Mouse (Mus musculus) ovary, postnatal 14 days (tissue): ENCODE measurements at regions not wholly inside any gene's neighbourhood (a gene's known extent, or its start where the extent isn't known, plus 50 kb on each side); places are given as distances from the start of the nearest gene placed in this dataset.
A peak's percentile ranks its signal among the peaks of the same experiment; 100 is the strongest.

Experiments used
- DNase-seq: peaks from one replicate; pipeline ENCODE4 v3.0.0; 2022; ENCODE audit warnings: low spot score

GRCm38 (mm10) chrX:12888708-12889481, 127.0 kb upstream of the Med14 start:
- DNase-seq, result no peak

- no peak for DNase-seq
Observed at GRCm38 (mm10) chrX:12888010-12888707, 126.3 kb upstream of the Med14 start.

- DNase-seq, result no peak
Observed at GRCm38 (mm10) chrX:12887516-12887915, 125.6 kb upstream of the Med14 start.

GRCm38 (mm10) chrX:12886160-12887048, 124.5 kb upstream of the Med14 start:
- no peak for DNase-seq

GRCm38 (mm10) chrX:12879233-12879632, 117.4 kb upstream of the Med14 start:
- DNase-seq, result no peak

- DNase-seq, result no peak
Observed at GRCm38 (mm10) chrX:12877506-12877905, 115.6 kb upstream of the Med14 start.

- DNase-seq, result peak; percentile 68
Observed at GRCm38 (mm10) chrX:12873698-12874144, 111.8 kb upstream of the Med14 start.

GRCm38 (mm10) chrX:12873230-12873629, 111.4 kb upstream of the Med14 start:
- DNase-seq, result no peak

- no peak for DNase-seq
Observed at GRCm38 (mm10) chrX:12866885-12867498, 105.1 kb upstream of the Med14 start.

GRCm38 (mm10) chrX:12866176-12866575, 104.3 kb upstream of the Med14 start:
- DNase-seq, result no peak

GRCm38 (mm10) chrX:12860168-12860567, 98.3 kb upstream of the Med14 start:
- no peak for DNase-seq

- DNase-seq, result no peak
Observed at GRCm38 (mm10) chrX:12858757-12859156, 96.9 kb upstream of the Med14 start.

GRCm38 (mm10) chrX:12857881-12858755, 96.2 kb upstream of the Med14 start:
- DNase-seq, result peak; percentile 7

GRCm38 (mm10) chrX:12855425-12855824, 93.6 kb upstream of the Med14 start:
- DNase-seq, result no peak

- peak; percentile 8 for DNase-seq
Observed at GRCm38 (mm10) chrX:12851684-12852083, 89.8 kb upstream of the Med14 start.

- DNase-seq, result no peak
Observed at GRCm38 (mm10) chrX:12844431-12844830, 82.6 kb upstream of the Med14 start.

GRCm38 (mm10) chrX:12841021-12841325, 79.1 kb upstream of the Med14 start:
- no peak for DNase-seq

- DNase-seq, result peak; percentile 80
Observed at GRCm38 (mm10) chrX:12840160-12841020, 78.5 kb upstream of the Med14 start.

GRCm38 (mm10) chrX:12839406-12840159, 77.7 kb upstream of the Med14 start:
- peak; percentile 27 for DNase-seq
